Mouse (Mus musculus): ENCODE data around the gene Irx5. TPM values are rescaled to one million over a fixed set of nuclear protein-coding genes. Genes with fewer than 3 reads are reported as not detected.

Gene Irx5
- polyA plus RNA-seq (2012; rRNA removed): 9.2 and 13.2 TPM in 2 replicates

DNA sequence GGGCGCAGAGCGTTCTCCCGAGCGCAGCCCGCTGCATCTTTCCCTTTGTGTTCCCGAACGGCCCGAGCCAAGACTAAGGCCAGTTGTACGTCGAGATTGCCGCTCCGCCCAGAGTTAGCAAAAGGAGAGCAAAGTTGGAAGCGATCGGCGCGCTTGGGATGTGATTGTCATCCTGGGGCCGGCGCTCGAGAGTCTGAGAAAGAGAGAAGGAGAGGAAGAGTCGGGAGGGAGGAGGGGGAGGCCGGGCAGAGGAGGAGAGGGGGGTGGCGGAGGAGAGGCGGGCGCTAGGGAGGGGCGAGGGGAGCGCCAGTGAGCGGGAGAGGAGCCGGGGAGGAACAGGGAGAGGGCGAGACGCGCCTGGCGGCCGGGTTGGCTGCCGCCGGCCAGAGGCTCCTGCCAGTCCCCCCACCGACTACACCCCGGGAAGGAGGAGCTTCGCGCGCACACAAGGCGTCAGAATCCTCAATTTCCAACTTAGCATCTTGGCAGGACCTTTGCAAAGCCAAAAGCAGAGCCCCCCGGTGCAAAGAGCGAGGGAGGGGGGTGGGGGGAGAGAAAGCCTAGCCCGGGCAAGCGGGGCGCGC lies at the start of gene Irx5:
TSS of gene Irx5 (plus strand) at position 228 of the 584 bp plus-strand sequence.

